Mouse (Mus musculus): ENCODE data around the gene Mmd.

DNA sequence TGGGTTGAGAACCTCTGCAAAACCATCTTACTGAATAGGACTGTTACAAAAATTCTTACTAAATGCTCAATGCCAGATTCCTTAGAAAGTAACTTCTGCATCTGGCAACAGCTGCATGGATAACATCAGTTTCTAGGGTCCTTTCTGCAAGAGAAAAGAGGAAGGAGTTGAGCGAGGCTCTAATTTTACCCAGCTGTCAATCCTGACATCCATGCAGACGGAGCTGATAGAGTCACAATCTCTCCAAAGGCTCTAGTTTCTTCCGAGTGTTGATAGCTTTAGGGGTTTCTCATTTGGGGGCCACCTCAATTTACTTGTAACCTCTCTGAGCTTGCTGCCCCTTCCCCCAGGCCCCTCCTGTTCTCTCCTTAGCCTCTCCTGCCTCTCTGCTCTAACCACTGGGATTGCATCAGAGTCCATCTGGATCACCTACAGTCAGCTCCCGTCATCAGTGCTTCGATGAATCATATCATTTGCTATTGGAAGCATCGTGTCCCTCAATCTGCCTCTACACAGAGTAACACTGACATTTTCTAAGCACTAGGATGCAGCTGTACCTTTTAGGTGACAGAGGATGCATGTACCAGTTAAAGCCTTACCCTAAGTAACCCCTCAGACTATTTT lies 29.1 kb upstream of the Mmd start:
- TF ChIP-seq POLR2A (IDR thresholded peaks at IDR 0.05; ENCODE audit: insufficient read depth, low read depth, low read length) (no peak), CTCF (IDR thresholded peaks at IDR 0.05; ENCODE audit: insufficient read depth, low read depth, low read length) (no peak)

Measured in olfactory bulb, adult 2 months (tissue).